Mouse (Mus musculus) layer of hippocampus, postnatal 36 days (tissue): Measurements from ENCODE around the gene Gm49673. TPM values are rescaled to one million over a fixed set of nuclear protein-coding genes. Genes with fewer than 3 reads are reported as not detected.
"Not testable (repeated sequence)": the region's sequence is repeated elsewhere in the genome, so short reads cannot be mapped to it uniquely, and the experiment has no call there.

Source experiments
- DNase-seq, 2 experiments: peaks; one replicate each; pipeline ENCODE4 v3.0.0; 2022
- total RNA-seq, 2 experiments: library from RNA; stranded (reverse); gene quantifications; 2 replicates each; pipeline ENCODE4 v1.2.3; 2021

Gene Gm49673
- total RNA-seq, 2 experiments from 2014 or later = 0.15 TPM; not detected in 1

DNA sequence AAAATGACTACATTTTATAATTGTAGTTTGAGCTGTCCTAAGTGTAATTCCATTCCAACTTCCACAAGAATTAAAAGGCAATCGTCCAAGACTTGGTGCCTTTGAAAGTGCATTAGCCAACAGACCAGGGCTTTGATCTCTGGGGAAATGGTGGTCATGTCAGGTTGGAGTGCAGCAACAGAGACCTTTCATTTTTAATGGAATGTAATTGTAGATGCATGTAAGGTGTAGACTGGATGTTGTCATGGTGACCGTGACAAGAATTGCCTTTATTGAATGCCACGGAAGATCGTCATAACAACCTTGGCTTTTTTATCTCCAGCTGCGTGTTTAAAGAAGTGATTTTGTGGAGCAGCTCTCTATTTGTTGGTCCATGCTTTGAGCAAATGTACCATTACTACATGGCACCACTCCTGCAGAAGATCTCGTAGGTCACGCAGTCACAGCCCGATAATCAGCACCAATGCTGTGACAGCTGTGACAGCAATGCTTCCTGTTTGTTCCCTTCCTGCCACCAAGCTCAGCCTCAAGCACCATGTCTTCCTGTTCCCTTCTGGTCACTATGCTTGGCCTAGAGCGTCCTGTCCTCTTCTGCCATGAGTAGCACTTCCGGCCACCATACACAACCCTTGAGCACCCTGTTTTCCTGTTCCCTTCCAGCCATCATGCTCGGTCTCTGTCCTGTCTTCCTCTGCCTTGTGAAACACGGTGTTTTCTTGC, 107.5 kb downstream of the Gm49673 start:
- DNase-seq = not testable (repeated sequence)

DNA sequence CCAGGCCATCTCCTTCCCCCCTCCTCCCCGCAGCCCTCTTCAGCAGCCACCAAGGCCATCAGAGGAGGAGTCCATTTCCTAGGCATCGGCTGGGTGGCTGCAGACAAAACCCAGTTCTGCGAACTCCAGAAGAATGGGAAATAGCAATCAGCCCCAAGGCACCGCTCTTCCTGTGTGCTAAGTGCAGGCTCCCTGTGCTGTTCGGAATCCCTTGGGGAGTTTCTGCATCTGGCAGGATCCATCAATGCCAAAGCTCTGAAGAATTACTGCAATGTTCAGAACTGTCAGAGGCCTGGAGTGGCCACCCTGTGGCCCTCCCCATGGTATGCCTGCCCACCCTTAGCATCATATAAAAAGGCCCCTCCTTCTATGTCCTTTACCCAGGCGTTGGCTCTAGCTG, 110.6 kb downstream of the Gm49673 start:
- not testable (repeated sequence) for DNase-seq

Other genes with a start within 250 kb of the Gm49673 start
- gene Tagap, start 221.8 kb downstream of the Gm49673 start, total RNA-seq = 1 to 10 TPM; 4.9 to 5.4 TPM
- gene Rsph3a, start 202.2 kb downstream of the Gm49673 start, total RNA-seq = 10 to 100 TPM; 33.3 to 47.6 TPM
- gene Rnaset2a, start 309 bp upstream of the Gm49673 start, total RNA-seq = 1 to 10 TPM; 5.3 to 7.2 TPM
- gene Fgfr1op, start 17.7 kb upstream of the Gm49673 start, total RNA-seq = 10 to 100 TPM; 13.9 to 14.0 TPM
- not detected for gene Ccr6, start 88.3 kb upstream of the Gm49673 start, total RNA-seq
- 100 to 1,000 TPM; 142 to 146 TPM for gene Mpc1, start 135.1 kb upstream of the Gm49673 start, total RNA-seq
- 10 to 100 TPM; 62.9 to 65.1 TPM for gene Sft2d1, start 163.3 kb upstream of the Gm49673 start, total RNA-seq
- 10 to 100 TPM; 19.2 to 23.7 TPM for gene Prr18, start 189.7 kb upstream of the Gm49673 start, total RNA-seq
- gene T2, start 208.2 kb upstream of the Gm49673 start, total RNA-seq = under 1 TPM; 0.27 to 0.73 TPM